Mouse (Mus musculus) spleen, postnatal 36 days (tissue): ENCODE results near the gene Arid5b.

Experiments used
- DNase-seq, 2 experiments: peaks; one replicate each; pipeline ENCODE4 v3.0.0; 2022; ENCODE audit warnings: low spot score in 2 of 2, mixed read lengths in 1 of 2

Gene Arid5b

GRCm38 (mm10) chr10:68136480-68137083, 142.0 kb downstream of the Arid5b start:
- peak; percentile 49 to 56 for DNase-seq

- no peak for DNase-seq
These were observed 142.5 kb downstream of the Arid5b start for GRCm38 (mm10) chr10:68136051-68136450.

- DNase-seq = no peak
These were observed 143.1 kb downstream of the Arid5b start for GRCm38 (mm10) chr10:68135416-68135815.

GRCm38 (mm10) chr10:68134549-68134948, 144.0 kb downstream of the Arid5b start:
- no peak for DNase-seq

GRCm38 (mm10) chr10:68134071-68134470, 144.5 kb downstream of the Arid5b start:
- DNase-seq = no peak

GRCm38 (mm10) chr10:68132636-68133035, 145.9 kb downstream of the Arid5b start:
- DNase-seq = no peak

- DNase-seq = no peak
These were observed 146.4 kb downstream of the Arid5b start for GRCm38 (mm10) chr10:68132154-68132553.

GRCm38 (mm10) chr10:68129651-68130050, 148.9 kb downstream of the Arid5b start:
- no peak for DNase-seq

- DNase-seq = no peak
These were observed 149.5 kb downstream of the Arid5b start for GRCm38 (mm10) chr10:68129009-68129408.

GRCm38 (mm10) chr10:68128441-68128848, 150.1 kb downstream of the Arid5b start:
- no peak for DNase-seq

- DNase-seq = no peak
These were observed 150.8 kb downstream of the Arid5b start for GRCm38 (mm10) chr10:68127604-68128256.

- DNase-seq = no peak
These were observed 151.4 kb downstream of the Arid5b start for GRCm38 (mm10) chr10:68127104-68127503.

GRCm38 (mm10) chr10:68126551-68126950, 152.0 kb downstream of the Arid5b start:
- DNase-seq = no peak

- DNase-seq = no peak
These were observed 152.5 kb downstream of the Arid5b start for GRCm38 (mm10) chr10:68125919-68126550.

GRCm38 (mm10) chr10:68124985-68125384, 153.6 kb downstream of the Arid5b start:
- DNase-seq = no peak

- DNase-seq = no peak
These were observed 155.1 kb downstream of the Arid5b start for GRCm38 (mm10) chr10:68123446-68123845.

- no peak for DNase-seq
These were observed 156.6 kb downstream of the Arid5b start for GRCm38 (mm10) chr10:68121960-68122359.

- no peak for DNase-seq
These were observed 157.3 kb downstream of the Arid5b start for GRCm38 (mm10) chr10:68121251-68121650.

GRCm38 (mm10) chr10:68120011-68120410, 158.5 kb downstream of the Arid5b start:
- DNase-seq = no peak

GRCm38 (mm10) chr10:68119285-68119684, 159.3 kb downstream of the Arid5b start:
- peak; percentile 68 to 78 for DNase-seq

GRCm38 (mm10) chr10:68114955-68115354, 163.6 kb downstream of the Arid5b start:
- no peak for DNase-seq

- no peak for DNase-seq
These were observed 164.9 kb downstream of the Arid5b start for GRCm38 (mm10) chr10:68113645-68114044.

GRCm38 (mm10) chr10:68112983-68113382, 165.6 kb downstream of the Arid5b start:
- DNase-seq = no peak
